Mouse (Mus musculus): ENCODE results near the gene Tbc1d10c.

The Tbc1d10c gene

DNA sequence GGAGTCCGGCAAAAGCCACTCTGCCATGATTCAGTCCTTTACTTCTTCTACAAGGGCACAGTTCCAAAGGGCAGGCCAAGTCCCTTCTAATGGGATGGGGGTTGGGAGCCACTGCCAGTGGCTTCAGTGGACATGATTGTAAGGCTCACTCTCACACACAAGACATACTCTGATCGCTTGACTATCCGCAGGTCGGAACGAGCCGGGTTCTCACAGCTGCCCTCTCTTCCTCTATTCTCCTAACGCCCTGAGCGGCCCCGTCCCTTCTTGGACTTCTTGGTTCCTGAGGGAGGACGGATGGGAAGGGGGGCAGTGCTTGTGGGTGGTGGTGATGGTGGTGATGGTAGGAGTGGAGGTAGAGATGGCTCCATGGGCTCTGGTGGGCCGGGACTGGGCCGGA is 34.3 kb downstream of the Tbc1d10c start:
- no peak for DNase-seq

GRCm38 (mm10) chr19:4156073-4156579 is 35.0 kb downstream of the Tbc1d10c start:
- DNase-seq = no peak

DNA sequence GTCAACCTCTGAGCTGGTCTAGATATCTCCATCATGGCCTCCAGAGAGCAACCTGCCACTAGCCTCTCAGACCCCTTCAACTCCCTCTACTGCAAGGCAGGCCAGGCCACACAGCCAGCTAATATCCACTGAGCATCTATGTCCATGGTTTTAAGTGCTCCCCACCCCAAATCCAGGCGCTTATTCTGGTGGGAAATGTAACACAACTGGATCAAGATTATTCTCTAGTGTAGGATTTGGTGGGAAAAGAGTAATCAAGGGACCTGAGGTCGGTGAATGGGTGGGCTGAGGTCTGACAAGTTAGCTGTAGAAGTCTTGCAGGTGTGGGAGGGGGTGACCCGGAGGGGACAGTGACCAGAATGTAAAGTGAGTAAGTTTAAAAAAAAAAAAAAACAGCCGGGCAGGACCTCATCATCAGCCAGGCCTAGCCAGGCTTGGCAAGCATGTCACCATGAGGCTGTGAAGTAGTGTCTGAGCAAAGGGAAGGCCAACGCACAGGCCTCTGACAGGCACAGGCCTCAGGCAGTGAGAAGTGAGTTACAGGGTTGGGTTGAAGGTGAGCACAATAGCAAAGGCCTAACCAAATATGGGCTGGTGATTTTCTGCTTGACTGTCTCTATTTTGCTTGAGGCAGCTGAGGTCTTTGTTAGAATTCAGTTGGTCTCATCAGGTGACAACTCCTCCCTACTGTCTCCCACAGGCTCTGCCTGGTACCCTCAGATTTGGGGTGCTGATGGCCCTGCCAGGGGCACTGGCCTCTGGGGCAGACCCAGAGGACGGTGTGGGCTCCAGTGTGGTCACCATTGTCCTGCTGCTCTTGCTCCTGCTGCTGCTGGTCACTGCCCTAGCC is 35.6 kb downstream of the Tbc1d10c start:
- DNase-seq = no peak

DNA sequence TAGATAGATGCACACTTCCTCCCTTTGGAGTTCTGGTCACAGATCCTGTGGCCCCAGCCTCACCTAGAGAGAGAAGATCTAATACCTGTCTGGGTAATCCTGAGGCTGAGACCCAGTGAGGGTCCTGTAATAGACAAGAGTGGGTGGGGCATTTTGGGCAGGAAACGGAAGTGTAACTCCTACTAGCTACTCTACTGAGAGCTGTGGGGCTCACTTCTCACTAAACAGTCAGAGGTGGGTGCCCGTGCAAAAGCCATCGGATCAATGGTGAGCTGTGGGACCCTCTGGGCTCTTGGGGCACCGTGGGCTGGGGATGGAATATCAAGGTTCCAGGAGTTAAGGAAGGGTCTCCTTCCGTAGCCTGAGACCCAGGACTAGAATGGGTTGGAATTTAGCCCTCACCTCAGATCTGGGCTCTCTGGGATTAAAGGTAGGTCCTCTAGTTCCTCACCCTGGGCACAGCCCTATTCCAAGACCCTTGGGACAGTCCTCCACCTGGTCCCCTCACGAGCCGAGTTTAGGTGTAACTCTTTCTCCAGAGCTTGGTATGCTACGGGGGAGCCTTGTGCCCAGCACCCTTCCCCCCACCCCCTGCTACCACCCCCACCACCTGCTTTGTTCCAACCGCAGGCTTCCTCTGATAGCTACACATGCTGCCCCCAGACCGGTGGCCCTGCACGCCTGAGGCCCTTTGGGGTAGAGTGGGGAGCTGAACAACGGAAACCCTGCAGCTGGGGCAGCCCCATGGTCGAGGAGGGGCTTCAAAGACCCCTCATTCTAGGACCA is 36.5 kb downstream of the Tbc1d10c start:
- peak; percentile 73 to 79 for DNase-seq

DNA sequence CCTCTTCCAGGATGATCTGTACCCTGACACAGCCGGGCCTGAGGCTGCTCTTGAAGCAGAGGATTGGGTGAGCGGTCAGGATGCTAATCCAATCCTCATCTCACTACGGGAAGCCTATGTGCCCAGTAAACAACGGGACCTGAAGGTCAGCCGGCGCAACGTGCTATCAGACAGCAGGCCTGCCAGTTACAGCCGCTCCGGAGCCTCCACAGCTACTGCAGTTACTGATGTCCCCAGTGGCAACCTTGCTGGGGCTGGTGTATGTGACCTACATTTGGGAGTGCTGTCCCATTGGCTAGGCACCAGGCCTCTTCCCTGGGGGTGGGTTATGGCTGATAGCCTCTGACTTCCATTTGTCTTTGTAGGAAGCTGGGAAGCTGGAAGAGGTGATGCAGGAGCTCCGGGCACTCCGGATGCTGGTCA is 37.8 kb downstream of the Tbc1d10c start, which contains the start of gene Ptprcap:
Ptprcap (plus strand) TSS at position 373 of the 423 bp plus-strand sequence.
- DNase-seq = no peak

- DNase-seq = no peak
Observed at GRCm38 (mm10) chr19:4152445-4153231, 38.4 kb downstream of the Tbc1d10c start.

GRCm38 (mm10) chr19:4151898-4152297 is 39.2 kb downstream of the Tbc1d10c start:
- DNase-seq = no peak

- DNase-seq = no peak
Observed at GRCm38 (mm10) chr19:4151488-4151860, 39.6 kb downstream of the Tbc1d10c start.

GRCm38 (mm10) chr19:4150567-4151487 is 40.3 kb downstream of the Tbc1d10c start:
- DNase-seq = no peak

DNA sequence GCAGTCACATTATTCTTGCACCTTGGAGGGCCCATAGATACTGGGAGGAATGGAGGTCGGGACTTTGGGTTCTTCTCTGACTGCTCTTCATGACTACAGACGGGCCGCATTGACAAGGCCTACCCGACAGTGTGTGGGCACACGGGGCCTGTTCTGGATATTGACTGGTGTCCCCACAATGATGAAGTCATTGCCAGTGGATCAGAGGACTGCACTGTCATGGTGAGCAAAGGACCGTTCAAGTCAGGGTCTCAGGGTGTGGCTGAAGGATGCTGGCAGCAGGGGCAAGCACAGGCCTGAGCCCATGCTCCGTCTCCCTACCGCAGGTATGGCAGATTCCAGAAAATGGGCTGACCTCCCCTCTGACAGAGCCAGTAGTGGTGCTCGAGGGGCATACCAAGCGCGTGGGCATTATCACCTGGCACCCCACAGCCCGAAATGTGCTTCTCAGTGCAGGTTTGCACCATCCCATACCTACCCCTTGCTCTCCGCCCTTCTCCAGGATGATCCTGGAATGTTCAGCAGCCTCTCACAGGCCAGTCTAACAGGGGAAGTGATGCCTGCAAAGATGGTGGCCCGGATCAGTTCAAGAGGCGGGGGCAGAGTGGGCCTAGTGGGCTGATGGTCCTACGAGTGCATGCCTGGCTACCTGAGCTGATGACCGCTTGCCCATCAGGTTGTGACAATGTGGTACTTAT is 41.2 kb downstream of the Tbc1d10c start:
- no peak for DNase-seq

DNA sequence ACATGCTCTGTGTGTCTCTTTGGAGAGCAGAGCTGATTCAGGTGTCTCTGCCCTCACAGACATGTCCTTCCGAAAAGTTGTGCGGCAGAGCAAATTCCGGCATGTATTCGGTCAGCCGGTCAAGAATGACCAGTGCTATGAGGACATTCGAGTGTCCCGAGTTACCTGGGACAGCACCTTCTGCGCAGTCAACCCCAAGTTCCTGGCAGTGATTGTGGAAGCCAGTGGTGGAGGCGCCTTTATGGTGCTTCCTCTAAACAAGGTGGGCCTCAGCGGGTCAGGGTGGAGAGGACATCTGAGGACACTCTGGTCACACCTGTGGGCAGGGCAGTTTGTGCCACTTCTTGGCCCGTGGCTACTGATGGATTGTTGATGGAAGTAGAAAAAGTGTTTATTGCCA is 41.8 kb downstream of the Tbc1d10c start:
- no peak for DNase-seq

DNA sequence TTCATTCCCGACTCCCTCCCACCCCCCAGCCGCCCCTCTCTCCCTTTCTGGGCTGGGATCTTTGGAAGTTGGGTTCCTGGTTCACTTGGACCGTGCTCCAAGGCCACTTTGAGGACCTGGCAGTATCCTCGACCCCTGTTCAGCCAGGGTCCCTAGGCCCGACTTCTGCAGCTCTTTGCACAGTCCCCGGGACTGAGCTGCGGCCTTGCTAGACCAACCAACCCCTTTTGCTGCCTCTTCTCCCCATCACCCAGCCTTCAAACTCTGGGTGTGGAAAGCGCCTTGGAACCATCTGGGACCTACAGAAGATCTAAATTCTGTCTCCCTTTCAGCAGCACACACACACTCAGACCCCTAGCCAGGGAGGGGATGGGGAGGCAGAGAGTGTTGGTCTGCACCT is 42.3 kb downstream of the Tbc1d10c start:
- DNase-seq = no peak

DNA sequence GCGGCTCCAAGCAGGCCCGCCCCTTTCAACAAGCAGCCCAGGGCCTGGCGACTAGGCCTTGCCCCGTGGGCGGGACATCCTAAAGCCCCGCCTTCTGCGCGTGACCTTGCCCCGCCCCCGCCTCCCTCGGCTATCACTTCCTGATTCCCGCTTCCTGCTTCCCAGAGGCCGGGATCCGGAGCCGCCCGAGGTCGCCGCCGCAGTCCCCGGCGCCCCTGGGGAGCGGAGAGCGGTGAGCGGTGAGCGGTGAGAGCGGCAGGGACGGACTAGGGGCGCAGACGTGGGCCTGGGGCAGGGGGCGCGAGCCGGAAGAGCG is 42.6 kb downstream of the Tbc1d10c start, which contains the start of gene Coro1b:
Coro1b (plus strand) TSS at position 129 of the 316 bp plus-strand sequence.
- DNase-seq = peak; percentile 94 to 95

GRCm38 (mm10) chr19:4147782-4148490 is 43.1 kb downstream of the Tbc1d10c start:
- no peak for DNase-seq

DNA sequence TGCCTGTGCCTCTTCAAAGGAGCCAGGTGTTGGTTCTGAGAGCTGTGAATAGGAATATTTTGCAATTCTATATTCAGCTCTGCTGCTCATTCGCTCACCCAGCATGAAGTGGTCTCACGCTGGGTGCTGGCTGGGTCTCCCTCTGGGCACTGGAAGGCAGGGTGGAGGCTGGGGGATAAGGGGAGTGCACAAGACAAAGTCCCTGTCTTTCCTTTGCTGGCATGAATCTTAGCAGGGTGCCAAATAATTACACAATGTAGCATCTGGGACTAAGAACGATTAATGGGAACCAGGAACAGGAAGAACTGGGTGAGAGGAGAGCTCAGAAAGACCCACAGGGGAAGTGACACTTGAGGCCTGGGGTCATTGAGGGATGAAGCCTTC is 44.1 kb downstream of the Tbc1d10c start:
- no peak for DNase-seq

GRCm38 (mm10) chr19:4146366-4147021 is 44.6 kb downstream of the Tbc1d10c start:
- DNase-seq = no peak

DNA sequence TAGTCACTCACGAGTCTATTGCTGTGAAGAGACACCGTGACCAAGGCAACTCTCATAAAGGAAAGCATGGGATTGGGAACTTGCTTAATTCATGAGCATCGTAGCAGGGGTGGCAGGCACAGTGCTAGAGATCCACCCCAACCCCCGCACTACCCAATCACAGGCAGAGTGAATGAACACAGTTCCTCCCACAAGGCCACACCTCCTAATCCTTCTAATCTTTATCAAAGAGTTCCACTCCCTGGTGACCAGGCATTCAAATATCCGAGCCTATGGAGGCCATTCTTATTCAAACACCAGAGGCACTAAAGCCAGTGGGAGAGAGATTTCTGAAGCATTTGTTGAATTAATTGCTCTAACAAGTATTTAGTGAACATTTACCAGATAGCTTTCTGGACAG is 45.1 kb downstream of the Tbc1d10c start:
- no peak for DNase-seq

DNA sequence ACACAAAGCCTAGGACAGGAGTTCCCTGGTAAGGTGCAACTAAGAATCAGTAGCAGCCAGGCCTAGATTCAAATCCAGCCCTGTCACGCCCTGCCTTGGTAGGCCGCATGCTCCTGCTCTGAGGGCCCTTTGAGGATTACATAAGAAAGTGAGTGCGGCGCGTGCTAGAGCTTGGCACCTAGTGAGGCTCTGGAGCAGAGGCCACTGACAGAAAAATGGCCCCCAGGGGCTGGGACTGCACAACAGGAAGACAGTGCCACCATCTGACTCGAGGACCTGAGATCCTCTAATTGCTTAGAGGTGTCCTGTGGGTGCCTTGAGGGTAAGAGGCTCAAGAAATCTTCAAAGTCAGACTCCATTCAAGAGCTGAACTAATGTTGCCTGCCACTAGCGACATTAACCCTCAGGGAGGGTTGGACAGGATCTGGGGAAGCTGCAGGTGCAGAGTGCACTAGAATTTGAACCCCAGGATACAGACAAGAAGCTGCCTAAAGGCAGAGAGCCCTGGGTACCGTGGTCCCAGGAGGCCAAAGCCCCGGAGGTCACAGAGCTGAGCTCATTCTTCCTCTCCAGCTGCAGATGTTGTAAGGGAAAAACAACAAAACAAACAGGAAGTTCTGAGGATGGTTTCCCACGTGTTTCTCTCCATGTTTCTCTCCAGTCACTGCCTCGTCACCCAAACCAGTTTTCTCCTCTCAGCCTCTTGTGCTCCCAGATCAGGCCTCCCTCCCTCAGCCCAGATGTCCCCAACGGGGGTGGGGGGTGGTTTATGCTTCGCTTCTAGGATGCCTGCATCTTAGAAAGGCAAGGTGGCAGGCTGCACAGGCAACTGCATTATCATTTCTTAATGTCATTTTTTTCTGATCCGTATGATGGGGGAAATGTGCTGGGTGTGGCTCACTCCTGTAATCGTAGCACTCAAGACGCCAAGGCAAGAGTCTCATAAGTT is 46.3 kb downstream of the Tbc1d10c start:
- DNase-seq = peak in 1 of 2 experiments; percentile 61
